Mouse (Mus musculus) left cerebral cortex, adult 2 months (tissue): Measurements from ENCODE around the gene Olfr479. TPM values are rescaled to one million over a fixed set of nuclear protein-coding genes. Genes with fewer than 3 reads are reported as not detected.
"Not testable (repeated sequence)": the region's sequence is repeated elsewhere in the genome, so short reads cannot be mapped to it uniquely, and the experiment has no call there.

Experiments used
- DNase-seq, 2 experiments: peaks; one replicate each; pipeline ENCODE4 v3.0.0; 2021 to 2022; ENCODE audit warnings: low spot score in 2 of 2, mixed read lengths in 1 of 2; ENCODE audit errors: extremely low spot score in 1 of 2
- H3K27ac ChIP-seq: fragments of 200-600 bp; 2 replicates; pipeline ENCODE4 v1.8.1; 2022
- H3K4me3 ChIP-seq: fragments of 200-600 bp; 2 replicates; pipeline ENCODE4 v1.8.1; 2022
- CTCF ChIP-seq: fragments of 200-600 bp; IDR thresholded peaks from 2 replicates; pipeline ENCODE4 v1.8.1; 2022; ENCODE audit warnings: antibody characterized with exemption, mild to moderate bottlenecking, moderate library complexity
- intact Hi-C: fragments of 180-260 bp; cut with DNase I; formaldehyde crosslinking; loops from one replicate; pipeline ENCODE4 v1.15.1; 2025
- long read RNA-seq, 2 experiments: library from polyadenylated mRNA; stranded (forward); transcript quantifications; one replicate each; pipeline ENCODE4 v2.0.0; 2021; ENCODE audit warnings: borderline mapping rate in 2 of 2
- total RNA-seq, 2 experiments: library from RNA; stranded (reverse); gene quantifications; 2 replicates each; pipeline ENCODE4 v1.2.3; 2021

Olfr479 gene
- not detected for total RNA-seq
- long read RNA-seq, experiment 1 = 0 reads
- long read RNA-seq, experiment 2 = 0 reads

DNA sequence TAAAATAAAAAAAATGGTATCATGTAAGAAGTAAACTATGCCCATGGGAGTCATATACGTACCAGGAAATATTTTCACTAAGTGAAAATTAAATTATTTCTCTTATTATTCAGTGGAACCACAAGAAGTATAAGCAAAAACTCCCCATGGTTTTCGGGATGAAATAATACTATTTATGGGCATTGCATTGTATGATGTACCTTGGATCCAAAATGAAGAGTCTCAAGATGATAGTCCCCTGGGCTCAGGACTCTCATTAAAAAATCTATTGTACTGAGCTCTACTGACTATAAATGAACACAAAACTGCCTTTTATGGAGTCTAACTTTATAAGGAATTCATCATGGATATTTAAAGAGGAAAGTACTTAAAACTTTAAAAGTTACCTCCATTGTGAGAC lies at the start of gene Olfr479:
TSS of gene Olfr479 (plus strand) at position 301 of the 400 bp plus-strand sequence.
- no peak for DNase-seq

GRCm38 (mm10) chr7:108014256-108014655 lies 36.2 kb upstream of the Olfr479 start:
- H3K4me3 ChIP-seq, intact Hi-C loops, H3K27ac ChIP-seq, DNase-seq: not testable (repeated sequence)

More for the DNA sequence above, at the start of gene Olfr479:
- no peak for TF ChIP-seq CTCF
- intact Hi-C loops = no loop called here
- Histone ChIP-seq H3K4me3 (no peak within 1 kb of the TSS), H3K27ac (no peak within 1 kb of the TSS)

DNA sequence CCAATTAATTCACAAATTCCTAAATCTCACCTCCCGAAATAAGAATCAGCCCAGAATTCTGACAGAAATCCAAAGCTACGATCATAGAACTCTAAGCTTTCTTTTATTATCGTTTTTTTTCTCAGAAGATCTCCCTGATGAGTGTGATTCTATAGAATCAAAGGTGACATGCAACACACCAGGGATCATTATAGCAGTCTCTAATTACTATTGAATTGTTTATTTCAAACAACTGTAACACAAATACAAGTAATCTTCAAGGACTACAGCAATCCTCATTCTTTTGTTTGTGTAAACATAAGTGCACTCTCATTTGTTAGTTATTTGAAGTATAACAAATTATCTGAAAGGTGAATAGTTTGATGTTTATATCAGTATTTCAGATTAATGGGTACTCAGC lies 16.6 kb upstream of the Olfr479 start, which contains the start of gene Olfr478:
TSS of gene Olfr478 (minus strand) at position 101 of the 400 bp plus-strand sequence.
- no peak for DNase-seq
- Histone ChIP-seq H3K27ac (no peak within 1 kb of the TSS), H3K4me3 (no peak within 1 kb of the TSS)
- TF ChIP-seq CTCF = no peak
- intact Hi-C loops = no loop called here

GRCm38 (mm10) chr7:108067246-108067645 lies 16.8 kb downstream of the Olfr479 start, which contains the start of gene Olfr480:
Gene Olfr480 (minus strand): TSS chr7:108067346.
- DNase-seq = no peak
- no peak for TF ChIP-seq CTCF
- no peak within 1 kb of the TSS for H3K27ac ChIP-seq
- no peak within 1 kb of the TSS for H3K4me3 ChIP-seq
- intact Hi-C loops = no loop called here

DNA sequence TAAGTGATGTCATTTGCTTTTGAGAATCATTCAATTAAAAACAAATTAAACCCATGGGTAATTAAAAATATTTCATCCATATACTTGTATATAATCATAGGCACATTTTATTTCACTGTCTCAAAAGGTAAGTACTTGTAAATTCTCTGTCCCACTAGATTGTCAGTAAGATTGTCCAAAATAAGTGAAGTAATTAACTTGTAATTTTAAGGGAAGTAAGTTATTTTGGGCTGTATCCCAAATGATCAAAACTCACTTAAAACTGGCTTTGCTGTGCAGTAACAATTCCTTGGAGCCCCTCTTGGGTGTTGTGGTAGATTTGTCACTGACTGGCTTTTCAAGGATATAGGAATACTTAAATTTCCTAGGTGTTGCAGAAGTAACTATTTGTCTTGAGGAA lies 29.1 kb downstream of the Olfr479 start, which contains the start of gene Olfr481:
TSS of gene Olfr481 (plus strand) at position 301 of the 400 bp plus-strand sequence.
- Histone ChIP-seq H3K4me3 (no peak within 1 kb of the TSS), H3K27ac (no peak within 1 kb of the TSS)
- DNase-seq = no peak
- intact Hi-C loops = no loop called here
- TF ChIP-seq CTCF = no peak

GRCm38 (mm10) chr7:108097486-108097885 lies 47.0 kb downstream of the Olfr479 start, which contains the start of gene Olfr482:
Gene Olfr482 (minus strand): TSS chr7:108097586.
- Histone ChIP-seq H3K4me3 (no peak within 1 kb of the TSS), H3K27ac (no peak within 1 kb of the TSS)
- intact Hi-C loops = no loop called here
- DNase-seq = no peak
- no peak for TF ChIP-seq CTCF

- Histone ChIP-seq H3K4me3 (no peak within 1 kb of the TSS), H3K27ac (no peak within 1 kb of the TSS)
- intact Hi-C loops = no loop called here
- no peak for TF ChIP-seq CTCF
- DNase-seq = no peak
Observed at GRCm38 (mm10) chr7:108100549-108100948, 50.1 kb downstream of the Olfr479 start, which contains the start of gene Olfr483. Gene Olfr483 (plus strand): TSS chr7:108100849.

Other genes starting within 250 kb of the Olfr479 start
- not detected for gene Ovch2, start 249.5 kb upstream of the Olfr479 start, total RNA-seq
- not detected for gene Olfr467, start 238.4 kb upstream of the Olfr479 start, total RNA-seq
- gene Olfr469, start 225.2 kb upstream of the Olfr479 start, total RNA-seq = not detected
- not detected for gene Olfr470, start 203.2 kb upstream of the Olfr479 start, total RNA-seq
- not detected for gene Olfr472, start 152.8 kb upstream of the Olfr479 start, total RNA-seq
- gene Olfr473, start 120.2 kb upstream of the Olfr479 start, total RNA-seq = not detected
- not detected for gene Olfr474, start 96.0 kb upstream of the Olfr479 start, total RNA-seq
- gene Olfr476, start 85.9 kb upstream of the Olfr479 start, total RNA-seq = not detected
- gene Olfr477, start 64.0 kb upstream of the Olfr479 start, total RNA-seq = not detected
- gene Olfr478, start 16.7 kb upstream of the Olfr479 start, total RNA-seq = not detected
- not detected for gene Olfr480, start 16.7 kb downstream of the Olfr479 start, total RNA-seq
- not detected for gene Olfr481, start 29.2 kb downstream of the Olfr479 start, total RNA-seq
- 1 to 10 TPM; 2.1 to 2.2 TPM for gene Olfr482, start 46.9 kb downstream of the Olfr479 start, total RNA-seq
- not detected for gene Olfr483, start 50.2 kb downstream of the Olfr479 start, total RNA-seq
- not detected for gene Olfr484, start 76.8 kb downstream of the Olfr479 start, total RNA-seq
- not detected for gene Olfr485, start 109.2 kb downstream of the Olfr479 start, total RNA-seq
- not detected for gene Olfr486, start 122.0 kb downstream of the Olfr479 start, total RNA-seq
- not detected for gene Olfr487, start 163.9 kb downstream of the Olfr479 start, total RNA-seq
- not detected for gene Olfr488, start 207.7 kb downstream of the Olfr479 start, total RNA-seq
- not detected for gene Olfr490, start 238.2 kb downstream of the Olfr479 start, total RNA-seq